Mouse (Mus musculus): Measurements from ENCODE around the gene Lmo2.

Gene Lmo2

DNA sequence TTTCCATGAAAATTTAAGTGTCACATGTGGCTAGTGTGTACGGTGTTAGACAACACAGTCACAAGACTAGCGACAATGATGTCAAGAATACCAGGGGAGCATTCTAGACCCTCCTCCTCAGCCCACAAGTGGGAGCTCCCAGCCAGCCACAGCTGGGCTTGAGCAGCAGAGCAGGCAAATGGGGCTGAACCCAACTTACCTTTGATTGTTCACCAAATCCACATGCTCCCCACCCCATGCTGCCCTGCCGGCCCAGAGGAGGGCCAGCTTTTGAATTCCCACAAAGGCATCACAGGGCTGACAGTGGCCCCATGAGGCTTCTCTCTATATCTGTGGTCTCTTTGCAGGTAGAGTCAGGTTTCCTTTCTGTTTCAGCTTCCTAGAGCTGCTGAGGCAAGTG, 16.7 kb upstream of the Lmo2 start:
- DNase-seq (ENCODE audit: low spot score in 2 of 2), result no peak

DNA sequence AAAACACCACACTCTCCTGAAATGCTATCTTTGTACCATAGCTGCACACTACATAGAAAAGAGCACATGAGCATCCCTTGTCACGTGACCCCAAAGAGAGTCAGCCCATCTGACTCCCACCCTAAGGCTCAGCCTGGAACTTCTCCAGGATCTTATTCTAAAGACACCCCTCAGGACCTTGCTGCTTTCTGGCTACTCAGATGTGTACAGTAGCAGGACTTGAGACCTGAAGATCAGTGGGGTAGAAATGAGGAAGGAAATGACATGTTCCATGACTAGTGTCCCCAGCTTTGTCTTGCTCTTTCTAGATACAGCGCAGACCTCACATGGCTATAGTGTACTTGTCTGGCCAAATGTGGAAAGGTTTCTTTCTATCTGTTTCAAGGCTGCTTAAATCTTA, 12.9 kb upstream of the Lmo2 start:
- no peak for DNase-seq (ENCODE audit: low spot score in 2 of 2)

DNA sequence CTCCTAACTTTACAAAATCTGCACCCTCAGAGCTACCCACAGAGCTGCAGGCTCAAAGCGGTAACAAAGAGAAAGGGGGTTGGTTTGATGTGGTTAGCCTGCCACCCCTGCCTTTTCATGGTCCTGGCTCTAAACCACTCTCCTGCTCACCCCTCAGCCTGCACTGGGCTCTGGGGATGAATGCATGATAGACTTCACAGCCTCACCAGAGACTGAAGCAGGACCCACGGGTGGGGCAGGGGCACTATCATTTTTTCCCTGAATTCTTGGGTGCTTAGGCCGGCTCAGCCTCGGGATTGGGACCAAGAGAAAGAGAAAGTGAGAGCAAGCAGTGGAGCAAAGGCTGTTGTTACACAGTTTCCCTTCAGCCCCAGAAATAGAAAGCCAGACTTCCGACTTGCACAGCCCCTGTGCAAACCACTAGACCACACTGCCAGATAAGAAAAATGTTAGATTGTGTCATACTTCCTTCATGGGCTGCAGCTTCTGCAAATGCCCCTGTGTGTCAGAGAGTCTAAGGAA, 12.2 kb upstream of the Lmo2 start:
- peak in 1 of 2 experiments; percentile 32 for DNase-seq (ENCODE audit: low spot score in 2 of 2)

DNA sequence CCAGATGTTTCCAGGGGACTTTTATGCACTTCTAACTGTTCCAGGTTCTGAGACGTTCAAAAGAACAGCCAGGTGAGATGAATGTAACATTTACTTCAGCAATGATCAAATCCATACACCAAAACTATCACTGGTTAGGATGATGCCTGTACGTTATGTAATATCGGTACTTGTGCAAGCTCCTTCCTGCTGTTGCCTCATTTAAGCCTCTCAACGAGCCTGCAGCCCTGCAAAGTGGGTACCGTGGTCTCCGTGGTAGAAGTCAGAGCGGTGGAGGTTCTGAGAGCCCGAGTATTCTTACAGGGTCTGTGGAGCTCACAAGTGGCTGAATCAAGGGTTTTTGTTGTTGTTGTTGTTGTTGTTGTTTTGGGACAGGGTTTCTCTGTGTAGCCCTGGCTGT, 10.9 kb upstream of the Lmo2 start:
- DNase-seq (ENCODE audit: low spot score in 2 of 2), result no peak

DNA sequence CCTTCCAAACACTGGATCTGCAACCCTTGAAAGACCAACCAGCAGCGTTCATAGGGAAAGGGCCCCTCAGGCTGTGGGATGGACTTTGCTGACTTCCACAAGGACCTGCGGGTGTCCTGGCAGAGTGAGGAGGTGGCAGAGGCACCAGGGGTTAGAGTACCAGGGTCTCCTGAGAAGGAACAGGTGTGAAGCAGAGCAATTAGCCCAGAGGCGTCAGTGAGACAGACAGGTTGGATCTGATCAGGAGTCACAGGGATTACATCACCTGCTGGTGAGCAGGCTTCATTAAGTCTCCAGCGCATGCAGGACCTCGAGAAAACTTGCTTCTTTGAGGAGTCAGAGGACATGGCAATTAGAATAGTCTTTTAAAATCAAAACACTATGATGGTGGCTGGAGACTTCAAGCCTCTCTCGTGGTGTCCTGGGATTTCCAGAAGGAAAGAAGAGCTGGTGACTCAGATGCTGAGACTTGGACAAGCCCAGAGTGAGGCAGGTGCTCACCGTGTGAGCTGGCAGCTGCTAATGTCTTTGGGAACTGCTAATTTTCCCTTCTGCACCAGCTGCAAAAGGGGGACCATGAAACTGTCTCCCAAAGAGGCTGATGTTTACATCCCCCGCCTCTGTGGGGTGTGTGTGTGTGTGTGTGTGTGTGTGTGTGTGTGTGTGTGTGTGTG, 9.7 kb upstream of the Lmo2 start:
- no peak for DNase-seq (ENCODE audit: low spot score in 2 of 2)

DNA sequence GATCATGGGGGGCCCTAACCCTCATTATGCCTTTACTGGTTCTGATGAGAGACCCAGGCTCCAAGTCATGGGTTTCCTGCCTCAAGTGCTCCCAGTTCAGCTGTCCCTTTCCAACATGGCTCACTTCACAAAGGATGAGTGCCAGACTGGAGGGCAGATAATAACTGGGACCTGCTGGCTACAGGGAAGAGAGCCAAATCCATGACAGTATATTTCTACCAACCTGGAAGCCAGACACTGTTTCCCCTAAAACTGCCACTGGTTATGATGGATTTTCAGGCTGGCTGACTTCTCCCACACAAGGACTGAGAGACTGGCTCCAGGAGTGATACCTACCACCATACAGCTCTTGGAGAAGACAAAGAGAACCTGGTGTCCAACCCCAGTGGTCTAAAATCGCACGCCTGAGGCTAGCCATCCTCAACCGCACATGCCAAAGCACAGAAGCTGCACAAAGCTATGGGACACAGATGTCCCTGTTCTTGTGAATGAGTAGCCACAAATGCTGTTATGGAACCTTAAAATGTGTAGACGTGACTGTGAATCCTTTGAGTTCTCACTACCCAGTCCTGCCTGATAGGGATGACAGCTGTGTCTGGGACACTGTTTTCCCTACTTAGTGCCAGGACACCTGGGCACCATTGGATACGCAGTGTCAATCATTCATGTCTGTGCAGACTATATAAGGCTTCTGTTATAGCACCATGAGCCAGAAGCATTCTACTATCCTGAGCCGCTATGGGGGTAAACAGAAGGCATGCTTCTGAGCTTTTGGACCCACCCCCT, 4.5 kb upstream of the Lmo2 start:
- no peak for DNase-seq (ENCODE audit: low spot score in 2 of 2)

DNA sequence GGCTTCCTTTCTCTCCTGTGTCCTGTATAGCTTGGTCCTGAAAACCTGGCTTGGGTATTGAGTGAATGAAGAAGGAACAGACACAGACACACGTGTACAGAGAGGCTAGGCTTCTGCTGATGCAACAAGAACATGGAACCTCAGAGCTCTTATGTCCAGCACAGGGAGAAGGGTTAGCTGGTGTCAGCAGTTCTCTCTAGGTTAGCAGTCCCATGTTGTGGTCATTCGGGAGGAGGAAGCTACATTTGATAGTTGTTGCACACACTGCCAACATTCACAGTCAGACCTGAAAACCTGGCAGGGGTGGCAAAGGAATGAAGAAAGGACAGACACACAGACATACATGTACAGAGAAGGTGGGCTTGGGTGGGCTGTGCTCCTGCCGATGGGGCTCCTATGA, 2.1 kb upstream of the Lmo2 start:
- DNase-seq (ENCODE audit: low spot score in 2 of 2), result peak in 1 of 2 experiments; percentile 41

DNA sequence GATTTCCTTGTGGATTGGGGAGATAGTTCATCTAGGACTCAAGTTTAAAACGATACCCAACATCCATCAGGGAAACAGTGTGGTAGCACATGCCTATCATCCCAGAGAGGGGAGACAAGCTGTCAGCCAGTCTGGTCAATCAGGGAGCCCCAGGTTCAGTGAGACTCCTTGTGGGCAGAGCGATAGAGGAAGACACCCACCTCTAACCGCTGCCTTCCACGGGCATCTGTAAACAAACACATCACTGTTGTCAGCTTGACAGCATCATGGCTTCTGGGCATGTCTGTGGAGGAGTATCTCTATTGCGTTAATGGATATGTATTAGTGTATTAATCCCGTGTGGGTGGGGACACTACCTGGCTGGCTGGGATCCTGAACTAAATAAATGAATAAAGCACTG, 919 bp upstream of the Lmo2 start:
- DNase-seq (ENCODE audit: low spot score in 2 of 2), result peak; percentile 72 to 83

DNA sequence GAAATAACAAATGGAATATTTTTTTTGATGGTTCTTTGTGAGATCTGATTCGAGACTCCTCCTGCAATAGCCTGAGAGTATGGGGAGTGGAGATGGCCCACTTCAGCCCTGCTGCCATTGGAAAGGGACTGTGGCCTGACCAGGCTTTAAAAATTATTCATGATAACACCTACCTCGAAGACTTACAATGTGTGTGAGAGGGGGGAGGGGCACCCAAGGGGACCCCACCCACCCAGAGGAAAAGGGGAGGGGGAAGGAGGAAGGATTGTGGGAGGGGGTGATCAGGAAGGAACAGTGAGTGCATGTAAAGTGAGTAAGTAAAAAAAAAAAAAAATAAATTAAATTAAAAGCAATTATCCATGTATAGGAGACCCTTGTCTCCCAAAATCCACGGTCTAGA, 848 bp downstream of the Lmo2 start:
- peak in 1 of 2 experiments; percentile 39 for DNase-seq (ENCODE audit: low spot score in 2 of 2)

DNA sequence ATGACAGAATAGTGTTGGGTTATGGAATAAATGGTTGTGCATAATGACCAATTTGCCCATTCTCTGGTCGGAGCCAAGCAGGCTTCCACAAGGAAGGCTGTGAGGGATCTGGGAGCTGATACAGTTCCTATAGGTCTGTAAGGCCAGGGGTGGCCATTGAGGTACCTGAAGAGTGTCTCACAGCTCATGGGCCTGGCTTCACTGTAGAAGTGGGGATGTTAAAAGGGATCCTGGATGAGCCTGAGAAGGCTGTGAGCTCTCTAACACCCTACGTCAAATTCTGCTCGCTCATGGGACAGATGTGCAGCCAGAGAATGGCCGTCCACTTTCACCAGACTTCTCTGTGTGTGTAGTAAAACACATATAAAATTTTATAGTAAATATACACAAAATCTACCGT, 1.3 kb downstream of the Lmo2 start:
- peak; percentile 47 to 62 for DNase-seq (ENCODE audit: low spot score in 2 of 2)

DNA sequence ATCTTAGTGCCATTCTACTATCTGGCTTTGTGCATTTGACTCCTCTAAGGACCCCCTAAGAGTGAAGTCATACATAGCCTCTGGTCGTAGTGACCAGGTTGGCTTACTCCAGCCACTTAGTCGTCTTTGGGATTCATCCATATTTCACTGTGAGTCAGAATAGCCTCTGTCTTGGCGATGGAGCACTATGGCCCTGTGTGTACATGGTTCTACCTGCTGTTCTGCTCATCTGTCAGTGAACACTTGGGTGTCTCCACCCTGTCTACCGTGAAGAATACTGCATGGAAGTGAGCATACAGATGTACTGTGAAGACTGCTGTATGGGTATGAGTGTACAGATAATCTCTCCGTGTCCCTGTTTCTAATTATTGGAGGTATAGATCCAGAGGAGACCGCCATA, 1.8 kb downstream of the Lmo2 start:
- peak; percentile 31 to 53 for DNase-seq (ENCODE audit: low spot score in 2 of 2)

DNA sequence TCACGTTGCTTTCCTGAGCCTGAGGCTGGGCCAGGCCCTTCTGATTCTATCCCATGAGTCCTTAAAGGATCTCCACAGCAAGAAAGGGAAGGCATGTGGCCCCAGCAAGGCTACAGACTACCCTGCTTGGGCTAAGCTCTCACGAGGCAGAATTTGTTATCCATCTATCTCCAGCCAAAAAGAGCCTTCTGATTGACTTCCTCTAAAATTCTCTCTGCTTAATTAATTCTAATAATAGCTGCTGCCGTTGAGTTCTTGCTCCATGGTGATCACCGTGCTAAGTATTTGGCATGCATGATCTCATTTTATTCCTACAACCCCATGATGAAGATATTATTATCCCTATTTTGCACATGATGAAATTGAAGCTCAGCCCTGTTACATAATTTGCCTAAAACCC, 4.6 kb downstream of the Lmo2 start:
- DNase-seq (ENCODE audit: low spot score in 2 of 2), result no peak

DNA sequence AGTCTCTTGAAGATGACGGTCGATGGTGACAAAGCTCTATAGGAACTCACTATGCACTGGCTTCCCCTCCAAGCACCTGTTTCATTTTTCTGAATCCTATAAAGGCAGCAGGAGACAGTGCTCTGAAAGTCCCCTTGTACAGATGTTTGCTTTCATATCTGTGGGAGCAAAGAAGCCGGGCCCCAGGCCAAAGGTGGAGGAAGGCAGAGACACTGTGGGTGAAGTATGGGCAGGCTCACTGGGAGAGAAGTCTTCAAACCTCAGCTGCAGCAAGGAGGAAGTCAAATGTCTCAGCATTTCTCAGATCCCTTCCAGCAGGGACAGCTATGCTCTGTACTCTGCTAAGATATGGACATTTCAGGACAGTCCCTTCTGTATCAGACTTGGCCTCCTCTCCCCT, 7.6 kb downstream of the Lmo2 start:
- DNase-seq (ENCODE audit: low spot score in 2 of 2), result no peak

DNA sequence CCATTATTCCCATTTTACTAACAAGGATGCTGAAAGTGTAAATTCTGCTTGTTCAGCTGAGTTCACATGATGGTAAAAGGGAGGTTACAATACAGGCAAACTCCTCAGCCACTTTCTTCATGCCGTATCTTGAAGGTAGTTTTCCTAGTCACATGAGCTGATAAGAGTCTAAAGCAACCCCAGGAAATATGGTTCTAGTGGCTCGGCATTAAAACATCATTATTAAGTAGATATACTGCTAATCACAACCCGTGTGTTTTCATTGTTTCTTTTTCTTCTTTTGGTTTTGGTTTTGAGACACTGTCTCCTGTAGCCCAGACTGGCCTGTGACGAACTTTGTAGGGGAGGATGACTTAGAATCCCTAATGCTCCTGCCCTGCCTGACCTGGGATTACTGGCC, 10.4 kb downstream of the Lmo2 start:
- peak in 1 of 2 experiments; percentile 44 for DNase-seq (ENCODE audit: low spot score in 2 of 2)

DNA sequence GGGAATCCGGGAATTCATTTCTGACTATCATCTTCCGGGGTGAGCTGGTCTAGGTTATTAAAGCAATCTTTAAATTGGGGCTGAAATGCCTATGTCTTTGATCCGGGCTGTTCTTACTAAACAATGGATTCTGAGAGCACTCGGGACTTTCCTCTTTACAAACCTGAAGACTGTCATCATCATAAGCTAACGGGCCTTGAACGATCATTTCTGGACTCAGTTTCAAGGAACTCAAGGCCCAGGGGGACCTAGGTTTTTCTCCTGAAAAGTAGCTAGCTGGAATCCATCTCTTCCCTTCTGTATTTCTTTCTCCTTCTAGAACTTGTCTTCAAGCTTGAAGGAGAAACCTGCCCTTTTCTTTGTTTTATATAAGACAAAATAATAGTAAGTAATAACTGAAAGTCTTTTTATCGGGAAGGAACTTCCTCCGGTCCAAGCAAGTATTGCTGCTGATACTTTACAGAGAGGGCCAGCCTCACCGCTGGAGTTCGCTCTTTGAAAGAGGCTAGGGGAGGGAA, 11.2 kb downstream of the Lmo2 start:
- DNase-seq (ENCODE audit: low spot score in 2 of 2), result peak in 1 of 2 experiments; percentile 39

DNA sequence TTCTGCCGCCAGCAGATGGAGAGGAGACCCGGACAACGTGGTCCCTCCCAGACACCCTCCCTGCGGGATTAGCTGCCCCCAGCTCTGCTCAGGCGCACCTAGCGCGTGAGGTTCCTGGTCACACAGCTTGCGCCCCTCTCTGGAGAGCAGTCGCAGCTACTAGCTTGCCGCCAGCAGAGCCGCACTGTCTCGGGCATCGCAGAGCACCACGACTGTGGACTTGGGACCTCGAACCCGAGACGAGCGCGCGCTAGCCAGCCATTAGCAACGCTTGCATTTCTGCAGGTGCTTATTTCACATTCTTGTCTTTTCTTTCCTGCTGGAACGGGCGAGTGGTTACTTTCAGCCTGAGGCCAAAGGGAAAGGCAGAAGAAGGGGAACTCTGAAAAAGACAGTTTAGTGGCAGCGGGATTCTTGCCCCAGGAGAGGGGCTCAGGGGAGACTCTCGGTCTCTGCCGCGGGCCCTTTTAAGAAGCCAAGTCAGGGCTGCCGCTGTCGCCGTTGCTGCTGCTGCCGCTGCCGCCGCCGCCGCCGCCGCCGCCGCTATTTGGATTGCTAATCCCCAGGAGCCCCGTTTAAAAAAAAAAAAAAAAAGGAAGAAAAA, 11.8 kb downstream of the Lmo2 start:
- DNase-seq (ENCODE audit: low spot score in 2 of 2), result peak; percentile 83 to 84

DNA sequence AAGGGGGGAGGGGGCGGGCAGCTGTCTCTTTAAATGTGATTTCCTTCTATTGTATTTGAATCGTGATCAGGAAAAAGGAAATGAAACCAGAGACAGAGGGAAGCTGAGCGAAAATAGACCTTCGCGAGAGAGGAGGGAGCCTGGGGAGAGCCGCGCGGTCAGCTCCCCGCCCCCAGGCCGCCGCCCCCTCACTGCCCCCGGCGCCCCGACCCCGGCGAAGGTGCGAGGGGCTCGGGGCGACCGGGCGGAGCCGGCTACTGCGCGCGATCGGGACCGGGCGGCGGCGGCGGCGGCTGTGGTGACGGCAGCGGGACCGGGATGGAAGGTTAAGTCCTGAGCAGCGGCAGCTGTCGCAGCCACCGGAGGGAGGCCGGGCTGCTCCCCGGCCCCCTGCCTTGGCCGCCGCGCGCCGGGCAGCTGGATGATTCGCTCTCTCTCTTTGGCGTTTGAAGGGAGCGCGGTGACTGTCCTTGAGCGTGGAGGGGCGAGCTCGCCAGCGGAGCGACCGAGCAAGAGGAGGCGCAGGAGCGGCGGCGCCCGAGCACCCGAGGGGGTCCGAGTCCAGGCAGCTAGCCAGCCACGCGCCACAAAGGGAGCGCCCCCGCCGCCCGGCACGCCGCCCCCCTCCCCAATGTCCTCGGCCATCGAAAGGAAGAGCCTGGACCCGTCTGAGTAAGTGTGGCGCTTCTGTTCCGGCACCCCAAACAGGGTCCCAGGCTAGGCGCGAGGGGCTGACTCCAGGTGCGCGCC, 12.4 kb downstream of the Lmo2 start:
- DNase-seq (ENCODE audit: low spot score in 2 of 2), result peak; percentile 75 to 79

DNA sequence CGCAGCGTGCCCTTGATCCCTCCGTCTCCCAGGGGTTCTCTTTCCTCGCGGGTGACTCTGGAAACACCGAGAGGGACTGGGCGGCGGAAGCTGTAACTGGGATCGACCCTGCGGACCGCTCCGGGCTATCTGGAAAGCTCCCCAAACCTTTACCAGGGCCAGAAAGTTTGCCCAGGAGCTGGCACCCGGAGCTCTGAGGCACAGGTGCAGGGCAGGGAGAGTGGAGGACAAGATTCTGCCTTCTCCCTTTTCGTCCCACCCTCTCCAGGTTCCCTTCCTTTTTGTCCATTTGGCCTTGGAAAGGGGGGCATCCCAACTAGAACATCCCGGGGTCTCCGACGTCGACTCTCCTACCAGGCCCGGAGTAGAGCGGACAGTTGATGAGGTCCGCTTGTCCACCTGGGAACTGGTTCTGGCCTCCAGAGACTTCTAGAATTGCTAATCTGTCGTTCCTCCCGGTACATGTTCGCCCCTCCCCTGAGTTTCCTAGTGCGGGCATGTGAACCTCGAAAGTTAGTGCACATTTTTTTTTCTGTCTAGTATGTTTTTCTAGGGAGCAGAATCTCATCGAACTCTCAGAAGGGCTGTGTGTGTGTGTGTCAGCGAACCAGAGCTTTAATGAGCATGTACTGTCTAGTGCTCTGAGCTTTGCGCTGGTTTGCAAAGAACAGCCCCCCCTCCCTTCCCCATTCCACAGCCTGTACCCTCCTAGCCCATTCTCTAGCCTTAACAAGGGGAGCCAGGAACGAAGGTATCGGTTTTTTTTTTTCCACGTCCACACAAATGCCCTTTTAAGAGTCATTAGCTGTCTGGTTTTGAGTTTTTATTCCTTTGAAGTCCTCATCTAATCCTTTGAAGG, 13.2 kb downstream of the Lmo2 start:
- DNase-seq (ENCODE audit: low spot score in 2 of 2), result peak; percentile 58 to 77

DNA sequence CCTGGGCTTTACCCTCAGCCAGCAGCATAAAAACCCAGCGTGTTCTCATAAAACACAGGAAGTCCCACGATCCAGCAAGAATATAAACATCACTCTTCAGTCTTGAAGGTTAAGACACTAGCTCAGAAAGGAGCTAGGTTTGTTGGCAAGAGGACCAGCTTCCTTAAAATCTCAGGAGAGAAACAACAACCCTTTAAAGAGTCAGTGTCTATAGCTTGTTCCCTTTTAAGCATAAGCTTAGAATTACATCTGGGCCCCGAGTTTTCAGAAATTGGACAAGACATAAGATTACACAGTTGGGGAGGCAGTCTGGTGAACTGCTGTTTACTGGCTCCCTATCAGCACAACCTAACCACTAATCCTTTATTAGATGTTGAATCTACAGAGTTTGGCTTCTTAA, 14.1 kb downstream of the Lmo2 start:
- no peak for DNase-seq (ENCODE audit: low spot score in 2 of 2)

DNA sequence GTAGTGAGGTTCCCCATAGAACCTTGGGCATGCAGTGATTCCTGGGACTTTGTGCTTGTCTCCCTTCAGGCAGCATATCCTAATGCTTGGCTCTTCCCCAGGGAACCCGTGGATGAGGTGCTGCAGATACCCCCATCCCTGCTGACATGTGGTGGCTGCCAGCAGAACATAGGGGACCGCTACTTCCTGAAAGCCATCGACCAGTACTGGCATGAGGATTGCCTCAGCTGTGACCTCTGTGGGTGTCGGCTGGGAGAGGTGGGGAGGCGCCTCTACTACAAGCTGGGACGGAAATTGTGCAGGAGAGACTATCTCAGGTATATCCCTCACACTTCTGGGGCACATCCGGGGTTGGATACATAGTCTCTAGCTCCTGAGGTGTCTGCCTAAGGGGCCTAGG, 18.1 kb downstream of the Lmo2 start:
- no peak for DNase-seq (ENCODE audit: low spot score in 2 of 2)

DNA sequence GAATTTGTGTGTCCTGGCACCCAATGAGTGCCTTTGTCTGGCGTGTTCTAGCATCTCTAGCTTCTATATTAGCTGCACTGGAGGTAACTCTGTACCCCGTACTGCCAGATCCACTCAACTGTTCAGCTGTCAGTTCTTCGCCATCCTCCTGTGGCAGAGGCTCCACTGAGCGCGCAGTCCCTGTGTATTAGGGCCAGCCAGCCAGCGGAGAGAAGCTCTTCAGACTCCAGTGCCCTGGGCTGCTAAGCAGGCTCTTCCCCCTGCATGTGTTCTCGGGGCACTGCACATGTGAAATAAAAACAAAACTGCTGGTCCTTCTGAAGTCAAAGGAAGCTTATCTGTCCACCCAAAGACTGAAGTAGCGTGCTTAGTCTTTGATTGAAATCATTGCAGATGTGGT, 19.4 kb downstream of the Lmo2 start:
- DNase-seq (ENCODE audit: low spot score in 2 of 2), result no peak
